Mouse (Mus musculus) urinary bladder, postnatal 4 days (tissue): ENCODE data around the gene Dmrt3.
A peak's percentile ranks its signal among the peaks of the same experiment; 100 is the strongest.

Experiments
- DNase-seq, 2 experiments: peaks; one replicate each; pipeline ENCODE4 v3.0.0; 2021 to 2022; ENCODE audit warnings: low spot score in 2 of 2

Gene Dmrt3

DNA sequence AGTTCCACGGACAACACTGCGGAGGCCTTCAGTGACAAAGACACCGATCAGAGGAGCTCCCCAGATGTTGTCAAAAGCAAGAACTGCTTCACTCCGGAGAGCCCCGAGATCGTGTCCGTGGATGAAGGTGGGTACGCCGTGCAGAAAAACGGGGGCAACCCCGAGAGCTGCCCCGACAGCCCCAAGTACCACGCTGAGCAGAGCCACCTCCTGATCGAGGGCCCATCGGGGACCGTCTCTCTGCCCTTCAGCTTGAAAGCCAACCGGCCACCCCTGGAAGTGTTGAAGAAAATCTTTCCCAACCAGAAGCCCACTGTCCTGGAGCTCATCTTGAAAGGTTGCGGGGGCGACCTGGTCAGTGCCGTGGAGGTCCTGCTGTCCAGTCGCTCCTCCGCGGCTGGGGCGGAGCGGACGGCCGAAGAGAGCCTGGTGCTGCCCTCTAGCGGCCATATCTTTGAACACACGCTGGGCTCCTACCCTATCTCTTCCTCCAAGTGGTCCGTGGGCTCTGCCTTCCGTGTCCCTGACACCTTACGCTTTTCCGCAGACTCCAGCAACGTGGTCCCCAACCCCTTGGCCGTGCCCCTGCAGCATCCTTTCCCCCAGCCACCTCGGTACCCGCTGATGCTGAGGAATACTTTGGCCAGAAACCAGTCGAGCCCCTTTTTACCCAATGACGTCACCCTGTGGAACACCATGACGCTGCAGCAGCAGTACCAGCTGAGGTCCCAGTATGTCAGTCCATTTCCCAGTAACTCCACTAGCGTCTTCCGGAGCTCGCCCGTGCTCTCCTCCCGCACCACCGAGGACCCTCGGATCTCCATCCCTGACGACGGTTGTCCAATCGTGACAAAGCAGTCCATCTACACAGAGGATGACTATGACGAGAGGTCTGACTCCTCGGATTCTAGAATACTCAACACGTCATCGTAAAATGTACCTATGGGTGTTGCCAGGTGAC, 12.5 kb downstream of the Dmrt3 start:
- DNase-seq: peak; percentile 52 to 78

DNA sequence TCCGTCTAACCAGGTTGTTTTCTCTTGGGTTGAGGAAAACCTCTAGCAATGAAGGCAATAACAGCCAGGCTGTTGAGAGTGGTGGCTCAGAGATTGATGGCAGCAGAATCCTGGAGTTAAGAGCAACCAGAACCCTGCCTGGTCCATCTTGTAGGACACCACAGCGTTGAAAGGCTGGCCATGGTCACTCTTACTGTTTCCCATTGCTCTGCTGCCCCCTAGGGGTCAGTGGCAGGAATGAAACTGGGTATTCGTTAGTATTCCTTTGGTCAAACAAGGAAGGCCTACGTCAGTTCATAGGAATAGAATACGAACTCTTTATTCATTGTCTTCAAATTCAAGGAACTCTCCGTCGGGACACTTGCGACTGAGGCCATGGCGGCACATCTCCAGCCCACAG, 18.4 kb downstream of the Dmrt3 start:
- peak; percentile 51 to 67 for DNase-seq

DNA sequence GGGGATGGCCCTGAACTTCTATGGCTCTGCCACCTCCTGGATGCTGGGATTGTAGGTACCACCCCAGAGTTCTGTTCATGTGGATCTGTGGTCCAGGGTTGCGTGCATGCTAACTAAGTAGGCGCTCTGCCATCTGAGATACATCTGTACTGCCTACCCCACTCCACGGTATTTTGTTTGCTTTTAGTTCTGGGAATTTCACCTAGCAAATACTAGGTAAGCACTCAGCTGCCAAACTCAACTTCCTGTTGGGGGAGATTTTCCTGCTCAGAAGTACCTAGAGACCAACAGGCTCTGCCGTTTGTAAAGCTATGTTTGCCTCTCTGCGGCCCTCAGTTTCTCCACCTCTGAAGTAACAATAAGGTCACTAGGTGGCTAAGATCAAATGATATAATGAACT, 25.0 kb downstream of the Dmrt3 start:
- no peak for DNase-seq

DNA sequence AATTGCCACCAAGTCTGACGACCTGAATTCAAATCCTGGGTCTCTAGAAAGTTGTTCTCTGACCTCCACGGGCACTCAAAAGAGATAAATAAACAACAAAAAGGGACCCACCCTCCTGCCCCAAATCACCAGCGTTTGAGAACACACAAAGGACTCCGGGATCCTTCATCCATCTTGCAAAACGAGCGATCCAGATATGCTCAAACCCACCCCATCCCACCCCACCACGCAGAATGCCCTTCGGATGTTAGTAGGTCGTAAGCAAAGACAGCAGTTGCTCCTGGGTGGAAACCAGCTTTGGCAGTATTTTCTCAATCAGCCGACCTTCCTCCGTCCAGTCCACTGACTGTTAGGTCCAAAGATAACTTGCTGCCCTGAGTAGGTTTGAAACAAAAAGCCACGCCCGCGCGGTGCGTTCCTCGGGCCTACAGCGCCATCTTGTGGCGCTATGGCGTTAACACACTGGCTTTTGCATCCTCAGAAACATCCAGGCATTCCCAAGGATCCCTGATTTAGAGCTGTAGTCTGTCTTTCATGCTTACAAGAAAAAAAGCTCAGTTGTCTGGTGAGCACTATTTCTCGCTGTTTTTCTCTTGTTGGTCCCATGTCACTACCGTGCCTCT, 25.6 kb downstream of the Dmrt3 start:
- DNase-seq: peak; percentile 41 to 69

DNA sequence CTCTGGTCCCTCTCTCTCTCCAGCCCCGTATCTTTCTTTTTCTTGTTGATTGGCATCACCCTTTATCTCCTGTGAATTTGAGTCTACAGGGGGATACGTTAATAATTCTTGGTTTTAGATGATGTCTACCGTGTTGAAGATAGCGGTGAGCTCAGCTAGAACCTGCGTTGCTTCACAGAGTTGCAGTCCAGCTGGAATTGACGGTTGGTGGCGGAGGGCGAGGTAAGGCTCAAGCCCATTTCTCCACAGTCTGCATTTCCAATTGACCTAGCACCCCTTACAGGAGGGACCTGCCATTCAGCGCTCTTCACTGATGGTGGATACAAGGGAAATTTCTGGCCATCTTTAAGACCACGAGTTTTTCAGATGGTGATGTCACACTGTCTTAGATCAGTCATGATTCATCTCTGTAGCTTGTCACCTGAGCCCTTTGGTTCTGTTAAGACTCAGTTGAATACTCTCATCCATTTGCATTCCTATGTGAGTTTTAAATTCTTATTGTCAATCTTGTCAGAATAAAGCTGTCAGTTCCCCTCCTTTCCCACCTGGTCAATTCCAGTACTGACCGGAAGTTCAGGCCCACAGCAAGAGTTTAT, 28.8 kb downstream of the Dmrt3 start:
- no peak for DNase-seq

DNA sequence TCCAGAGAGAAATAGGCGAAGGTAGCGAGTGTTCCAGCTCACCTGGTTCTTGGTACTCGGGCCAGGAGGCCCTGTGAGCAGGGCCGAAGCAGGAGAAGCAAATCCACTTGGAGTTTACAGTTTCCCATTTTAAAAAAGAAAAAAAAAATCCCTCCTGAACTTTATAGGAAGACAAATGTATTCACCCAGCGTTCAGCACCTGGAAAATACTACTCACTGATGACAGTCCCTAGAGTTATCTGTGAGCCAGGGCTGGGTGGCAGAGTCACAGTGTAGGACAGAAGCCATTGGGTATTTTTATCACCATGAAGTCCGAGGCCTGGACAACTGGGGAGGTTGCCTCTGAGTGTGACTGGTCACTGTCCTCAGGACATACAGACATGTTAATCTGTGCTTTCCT, 31.7 kb downstream of the Dmrt3 start:
- DNase-seq: no peak

DNA sequence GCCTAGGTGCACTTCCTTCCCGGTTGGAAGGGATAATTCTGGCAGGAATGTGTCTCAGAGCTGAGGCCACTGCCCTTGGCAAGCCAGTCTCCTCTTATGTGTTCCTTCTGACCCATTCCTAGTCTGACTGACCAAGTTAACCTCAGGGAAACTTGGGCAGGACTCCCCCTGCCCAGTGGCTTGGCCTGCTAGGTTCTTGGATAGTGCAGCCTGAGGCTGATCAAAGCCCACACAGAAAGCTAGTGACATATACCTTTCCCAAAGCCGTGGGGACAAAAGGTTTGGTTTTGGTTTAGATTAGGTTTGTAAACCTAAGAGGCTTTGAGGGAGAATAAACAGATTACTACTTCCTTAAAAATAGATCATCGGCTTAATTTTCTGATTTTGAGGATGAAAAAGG, 37.0 kb downstream of the Dmrt3 start:
- DNase-seq: no peak

DNA sequence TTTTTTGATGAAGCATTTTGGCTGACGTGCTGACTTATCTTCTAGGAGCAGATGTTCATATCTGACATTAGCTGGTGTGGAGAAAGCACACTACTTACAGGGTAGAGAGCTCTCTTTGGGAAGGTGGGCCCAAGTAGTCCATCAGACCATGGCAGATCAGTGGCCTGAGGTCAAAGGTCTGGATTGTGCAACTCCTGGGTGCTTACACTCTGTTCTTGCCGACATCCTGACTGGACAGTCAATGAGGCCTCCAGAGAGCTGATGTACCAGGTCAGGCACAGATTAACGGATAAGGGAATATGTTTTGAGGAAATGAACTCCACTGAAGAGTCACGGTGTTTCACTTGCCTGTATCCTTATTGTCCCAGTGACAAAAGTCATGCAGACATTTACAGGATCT, 38.6 kb downstream of the Dmrt3 start:
- DNase-seq: no peak

DNA sequence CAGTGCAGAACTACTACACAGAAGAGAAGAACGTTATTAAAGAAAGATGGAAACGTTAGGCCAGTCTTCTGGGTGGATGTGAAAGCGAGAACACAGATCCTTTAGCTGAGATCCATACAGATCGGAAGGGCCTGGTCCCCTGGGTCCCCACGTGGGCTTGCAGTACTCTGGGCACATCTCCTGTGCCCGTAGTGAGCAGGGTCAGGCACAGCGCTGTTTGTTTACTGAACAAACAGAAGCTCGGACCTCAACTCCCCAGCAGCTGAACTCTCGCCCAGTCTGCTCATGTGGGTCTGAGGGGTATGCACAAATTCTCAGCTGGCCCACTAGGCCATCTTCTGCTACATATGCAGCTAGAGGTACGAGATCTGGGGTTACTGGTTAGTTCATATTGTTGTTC, 40.4 kb downstream of the Dmrt3 start:
- no peak for DNase-seq

DNA sequence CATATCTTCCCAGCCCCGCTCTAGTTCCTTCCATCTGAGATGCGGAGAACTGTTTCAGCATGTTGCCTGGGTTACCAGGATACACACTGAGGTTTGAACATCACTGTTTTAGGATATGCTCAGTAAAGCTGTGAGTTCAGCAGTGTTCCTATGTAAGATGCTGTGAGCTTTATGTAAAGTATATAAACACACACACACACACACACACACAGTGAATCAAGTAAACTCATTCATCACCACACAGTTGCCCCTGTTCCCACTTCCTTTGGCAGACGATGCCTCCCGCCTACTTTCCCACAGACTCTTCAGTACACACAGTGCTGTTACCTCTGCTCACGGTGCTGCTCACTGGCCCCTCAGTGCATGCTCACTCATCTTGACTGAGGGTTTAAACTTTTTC, 42.5 kb downstream of the Dmrt3 start:
- no peak for DNase-seq

DNA sequence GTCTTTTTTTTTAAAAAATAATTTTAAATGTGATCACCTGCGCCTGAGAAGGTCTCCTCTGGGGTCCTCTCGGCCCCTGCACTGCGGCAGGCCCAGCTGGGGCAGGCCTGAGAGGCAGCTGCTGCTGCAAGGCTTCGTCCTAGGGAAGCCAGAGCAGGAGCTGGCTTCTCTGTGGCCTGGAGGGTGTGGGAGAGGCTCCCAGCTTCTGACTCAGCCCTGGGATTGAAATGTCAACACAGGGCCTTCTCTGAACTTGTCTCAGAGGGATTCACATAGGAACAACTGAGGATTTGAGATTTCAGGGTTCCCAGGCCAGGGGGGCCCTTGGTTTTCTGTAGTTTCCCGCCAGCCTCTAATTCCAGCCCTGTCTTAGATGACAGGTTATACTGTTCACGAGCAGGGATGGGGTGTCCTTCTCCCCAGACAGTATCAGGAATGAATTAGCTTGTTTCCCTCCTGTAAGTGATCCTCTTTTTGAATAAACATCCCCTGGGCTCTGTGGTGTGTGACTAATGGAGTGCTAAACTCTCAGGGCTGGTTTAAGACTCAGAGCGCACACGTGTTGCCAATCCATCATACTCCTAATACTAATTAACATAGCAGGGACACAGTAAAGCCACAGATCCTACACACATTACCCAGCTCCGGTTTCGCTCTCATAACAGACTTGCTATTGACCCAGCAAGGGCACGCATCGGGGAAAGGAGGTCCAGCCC, 44.1 kb downstream of the Dmrt3 start:
- DNase-seq: no peak

DNA sequence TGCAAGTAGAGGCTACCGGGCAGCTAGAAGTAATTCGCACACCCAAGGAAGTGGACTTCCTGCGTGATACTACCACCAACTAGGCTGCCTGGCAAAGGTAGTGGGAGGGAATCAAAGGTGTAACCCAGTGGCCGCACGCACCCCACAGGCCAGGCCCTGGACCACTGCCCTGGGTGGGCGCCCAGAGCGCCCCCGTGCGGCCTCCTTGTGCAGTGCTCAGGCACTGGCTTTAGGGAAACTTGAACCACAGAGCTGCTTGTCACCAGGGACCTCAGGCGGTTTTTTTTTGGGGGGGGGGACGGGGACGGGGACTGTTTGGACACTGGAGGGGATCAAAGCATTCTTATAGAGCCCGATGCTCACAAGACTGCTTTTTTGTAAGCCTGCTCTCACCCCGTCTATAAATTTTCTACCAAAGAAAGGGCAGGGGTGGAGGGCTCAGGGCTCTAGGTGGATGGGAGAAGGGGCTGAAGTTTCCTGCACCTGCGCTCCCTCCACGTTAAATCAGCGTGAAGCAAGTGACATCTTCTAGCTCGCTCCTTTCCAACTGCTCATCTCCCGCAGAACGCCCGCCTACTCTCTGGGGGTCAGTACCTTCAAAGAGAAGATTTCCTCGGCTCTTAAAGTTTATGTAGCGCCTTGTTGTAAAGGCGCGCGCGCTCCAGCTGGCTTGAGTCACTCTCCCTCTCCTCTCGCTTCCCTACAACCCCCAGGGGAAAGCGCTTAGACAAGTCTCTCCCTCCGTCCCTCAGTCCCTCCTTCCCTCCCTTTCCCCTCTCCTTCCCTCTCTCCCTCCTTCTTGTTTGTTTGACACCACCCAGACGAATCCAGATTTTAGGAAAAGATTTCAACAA, 55.6 kb downstream of the Dmrt3 start:
- DNase-seq: no peak

DNA sequence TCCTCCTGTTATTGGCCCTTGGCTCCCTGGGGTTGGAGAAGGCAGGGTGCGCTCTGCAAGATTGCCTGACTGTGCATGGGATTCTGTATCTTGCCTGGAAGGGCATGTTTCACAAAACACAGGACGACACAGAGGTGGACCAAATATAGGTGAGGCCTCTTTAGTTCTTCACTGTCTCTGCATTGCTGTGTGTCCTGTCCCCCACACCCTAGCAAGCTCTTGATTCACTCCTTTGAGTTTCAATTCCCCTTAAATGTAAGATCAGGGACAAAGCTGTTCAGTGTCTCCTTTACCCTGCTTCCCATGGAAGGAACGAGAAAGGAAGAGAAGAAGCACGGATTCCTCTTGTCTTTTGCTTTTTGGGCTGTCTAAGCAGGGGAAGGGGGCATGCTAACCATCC, 57.7 kb downstream of the Dmrt3 start:
- DNase-seq: no peak

DNA sequence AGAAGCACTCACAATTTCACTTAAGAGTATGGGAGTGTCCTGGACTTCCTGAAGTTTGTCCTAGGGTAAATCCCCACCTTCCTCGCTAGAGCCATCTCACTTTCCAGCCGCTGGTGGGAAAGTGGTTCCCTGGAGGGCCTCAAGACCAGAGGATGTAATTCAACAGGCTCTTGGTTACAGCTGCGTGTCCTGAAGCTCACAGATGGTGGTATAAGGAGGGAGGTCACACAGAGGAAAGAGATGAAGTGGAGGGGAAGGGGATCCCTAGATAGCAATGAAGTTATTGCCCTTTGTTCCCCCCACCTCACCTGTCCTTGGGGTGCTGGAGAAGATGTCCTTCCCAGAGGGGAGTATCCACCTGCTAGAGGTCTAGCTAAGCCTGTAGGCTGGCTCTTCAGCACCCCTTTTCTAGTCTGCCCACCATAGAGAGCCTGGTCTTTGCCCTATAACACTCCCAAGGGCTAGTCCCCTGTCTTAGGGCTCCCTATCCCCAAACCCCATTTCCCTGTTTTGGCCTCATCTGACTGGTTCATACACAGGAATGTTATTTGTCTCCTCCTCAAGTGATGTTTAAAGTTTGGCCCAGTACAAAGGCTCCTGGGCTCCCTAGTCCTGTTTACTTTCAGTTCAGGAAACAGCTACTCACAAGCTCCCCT, 59.6 kb downstream of the Dmrt3 start:
- DNase-seq: no peak

DNA sequence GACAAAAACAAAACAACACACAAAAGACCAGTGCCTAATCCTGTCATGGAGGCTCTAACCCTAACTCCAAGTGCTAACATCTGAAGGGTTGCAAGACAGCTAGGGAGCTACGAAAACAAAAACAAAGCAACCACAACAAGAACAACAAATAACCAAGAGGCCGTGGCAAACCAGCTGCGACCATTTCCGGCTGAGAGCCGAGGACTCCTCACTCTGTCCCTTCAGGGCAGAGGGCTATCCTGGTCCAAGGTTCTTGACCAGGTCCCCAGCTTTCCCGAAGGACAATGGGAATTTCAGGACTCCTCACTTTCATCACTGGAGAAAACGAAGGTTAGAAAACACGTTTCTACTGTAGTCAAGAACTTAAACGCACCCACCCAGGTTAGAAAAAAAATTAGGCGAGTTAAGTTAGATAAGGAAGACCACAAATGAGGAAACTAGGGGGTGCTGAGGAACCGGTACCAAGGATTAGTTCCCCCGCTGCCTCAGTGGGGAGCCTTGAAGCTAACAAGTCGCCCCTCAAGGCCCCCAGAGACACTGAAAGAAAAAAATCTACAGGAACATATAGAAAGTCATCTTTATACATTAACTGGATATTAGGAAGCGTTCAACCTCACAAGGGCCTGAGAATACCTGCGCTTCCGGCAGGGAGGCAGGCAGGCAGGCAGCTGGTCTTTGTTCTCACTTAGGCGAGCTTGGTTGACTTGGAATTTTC, 60.6 kb downstream of the Dmrt3 start:
- no peak for DNase-seq

DNA sequence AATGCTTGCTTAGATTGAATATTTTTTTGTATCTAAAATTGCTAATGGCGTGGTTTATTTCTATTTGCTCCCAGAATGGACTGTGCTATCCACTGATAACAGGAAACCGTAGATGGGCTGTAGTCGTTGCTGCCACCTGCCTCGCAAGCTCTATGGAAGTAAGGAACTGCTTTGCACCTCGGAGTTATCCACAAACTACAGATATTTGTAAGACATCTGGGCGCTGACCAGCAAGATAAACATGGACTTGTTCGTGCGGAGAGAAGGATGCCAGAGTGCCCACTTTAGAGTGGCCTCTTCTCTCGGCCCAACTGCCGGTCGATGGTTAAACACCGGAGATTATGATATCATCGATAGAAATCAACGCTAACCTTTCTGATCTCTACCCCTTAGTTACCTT, 61.6 kb downstream of the Dmrt3 start:
- no peak for DNase-seq

DNA sequence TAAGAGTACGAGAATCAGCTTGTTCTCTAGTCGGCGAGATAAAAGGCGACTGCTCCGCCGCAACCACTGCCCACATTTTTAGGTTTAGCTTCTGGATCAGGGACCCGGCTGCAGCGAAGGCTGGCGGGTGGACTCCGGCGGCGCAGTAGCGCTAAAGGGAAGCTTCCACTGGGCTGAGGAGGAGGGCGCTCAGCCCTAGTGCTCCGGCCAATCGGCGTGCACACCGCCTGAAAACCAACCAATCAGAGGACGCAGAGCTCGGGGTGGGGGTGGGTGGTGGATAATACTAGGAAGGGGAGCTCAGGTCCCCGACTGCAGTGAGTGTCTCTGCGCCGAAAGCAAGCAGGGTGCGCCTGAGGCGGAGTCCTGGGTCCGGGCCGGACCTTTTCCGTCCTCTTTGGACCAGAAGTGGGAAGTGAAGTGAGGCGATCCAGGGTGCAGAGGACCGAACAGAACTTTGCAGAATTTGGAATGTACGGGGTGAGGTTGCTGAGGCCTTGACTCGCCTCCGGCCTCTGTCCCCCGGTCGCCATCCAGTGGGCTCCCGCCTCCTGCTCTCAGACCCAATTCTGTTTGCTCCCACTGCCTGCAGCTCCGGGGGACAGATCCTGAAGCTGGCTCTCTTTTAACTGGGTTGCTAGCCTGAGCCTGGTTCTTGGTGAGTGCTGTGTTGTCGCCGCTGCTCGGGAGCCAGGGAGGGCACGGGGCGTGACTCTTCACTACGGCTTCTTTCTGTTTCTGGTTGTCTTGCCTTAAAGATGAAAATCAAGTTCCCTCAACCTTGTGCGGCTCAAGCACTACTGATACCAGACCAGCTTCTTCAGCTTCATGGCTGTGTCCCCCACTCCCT, 62.2 kb downstream of the Dmrt3 start, which contains the start of gene Dmrt2:
Gene Dmrt2, plus strand, starts transcription at position 311 of the 850 bp plus-strand sequence.
- DNase-seq: peak; percentile 46 to 71
